Mouse (Mus musculus) forebrain, embryonic 10.5 days (tissue): Measurements from ENCODE around the gene Sirt7. TPM values are rescaled to one million over a fixed set of nuclear protein-coding genes. Genes with fewer than 3 reads are reported as not detected.

Experiments
- DNase-seq: peaks from one replicate; pipeline ENCODE4 v3.0.0-alpha.2; 2017; ENCODE audit warnings: low spot score; ENCODE audit errors: extremely low spot score
- H3K27ac ChIP-seq: fragments of 300-500 bp; sonication (generic); 2 replicates; pipeline ENCODE4 v1.5.1; 2016; ENCODE audit warnings: mild to moderate bottlenecking
- H3K27me3 ChIP-seq: fragments of 300-500 bp; sonication (generic); 2 replicates; pipeline ENCODE4 v1.6.1; 2016; ENCODE audit warnings: mild to moderate bottlenecking; ENCODE audit not compliant: poor library complexity, severe bottlenecking
- H3K36me3 ChIP-seq: fragments of 300-500 bp; sonication (generic); replicated peaks from 2 replicates; pipeline ENCODE4 v1.6.1; 2016; ENCODE audit warnings: mild to moderate bottlenecking, moderate library complexity
- H3K4me1 ChIP-seq: fragments of 300-500 bp; sonication (generic); 2 replicates; pipeline ENCODE4 v1.6.1; 2016
- H3K4me3 ChIP-seq: fragments of 300-500 bp; sonication (generic); 2 replicates; pipeline ENCODE4 v1.5.1; 2016; ENCODE audit warnings: mild to moderate bottlenecking, moderate library complexity
- H3K9me3 ChIP-seq: fragments of 300-500 bp; sonication (generic); 2 replicates; pipeline ENCODE4 v1.6.1; 2016; ENCODE audit warnings: mild to moderate bottlenecking, moderate library complexity
- WGBS: fragments of 180-500 bp; shearing (Covaris S2); methylation state at CpG from one replicate; pipeline ENCODE4 v1.1.7; 2016; 5-methylcytosine and 5-hydroxymethylcytosine counted together
- polyA plus RNA-seq: library from polyadenylated mRNA; unstranded; fragments of >200 nt; fragmentation: Nextera tagmentation; extraction: Ambion mirVana; gene quantifications from 2 replicates; pipeline ENCODE4 v1.2.1, GENCODE M21; 2016

Sirt7 gene
- polyA plus RNA-seq, 1 experiment from 2014 or later: 32.8 TPM

GRCm38 (mm10) chr11:120610477-120611046 is 14.5 kb downstream of the Sirt7 start:
- 83% methylated on average over 9 of the region's 9 CpGs for WGBS

GRCm38 (mm10) chr11:120609250-120609649 is 15.8 kb downstream of the Sirt7 start:
- WGBS: 40% methylated on average over 8 of the region's 8 CpGs
- Histone ChIP-seq H3K27ac (no peak overlapping the region), H3K4me1 (peaks cover 27% of the 10 kb centered on the region), H3K4me3 (peak overlapping the region; percentile 44; the same call in 1 of the 2 replicates), H3K27me3 (peaks cover 38% of the 10 kb centered on the region), H3K36me3 (peaks cover 85% of the 10 kb centered on the region), H3K9me3 (no peaks in the 10 kb centered on the region)
- DNase-seq: no peak

More at GRCm38 (mm10) chr11:120610477-120611046, 14.5 kb downstream of the Sirt7 start:
- DNase-seq: no peak
- H3K9me3 ChIP-seq: no peaks in the 10 kb centered on the region
- H3K27ac ChIP-seq: no peak overlapping the region
- H3K36me3 ChIP-seq: peaks cover 85% of the 10 kb centered on the region
- H3K4me1 ChIP-seq: peaks cover 29% of the 10 kb centered on the region
- H3K4me3 ChIP-seq: peak overlapping the region; percentile 7; the same call in 1 of the 2 replicates
- H3K27me3 ChIP-seq: peaks cover 38% of the 10 kb centered on the region

GRCm38 (mm10) chr11:120608241-120609034 is 16.6 kb downstream of the Sirt7 start, which contains the start of gene Npb:
Gene Npb (plus strand): TSS chr11:120608477.
- H3K36me3 ChIP-seq: peaks cover 85% of the 10 kb centered on the region
- peak within 1 kb of the TSS; percentile 60 for H3K27ac ChIP-seq
- H3K4me1 ChIP-seq: peaks cover 27% of the 10 kb centered on the region
- WGBS: 8% methylated on average over 45 of the region's 45 CpGs
- peaks cover 38% of the 10 kb centered on the region for H3K27me3 ChIP-seq
- DNase-seq: no peak
- H3K9me3 ChIP-seq: no peaks in the 10 kb centered on the region
- peak within 1 kb of the TSS; percentile 44 for H3K4me3 ChIP-seq

- Histone ChIP-seq H3K27me3 (peaks cover 38% of the 10 kb centered on the region), H3K4me3 (no peak overlapping the region), H3K36me3 (peaks cover 85% of the 10 kb centered on the region), H3K9me3 (no peaks in the 10 kb centered on the region), H3K4me1 (peaks cover 27% of the 10 kb centered on the region), H3K27ac (no peak overlapping the region)
- no peak for DNase-seq
- WGBS: 79% methylated on average over 4 of the region's 4 CpGs
Measured at GRCm38 (mm10) chr11:120606764-120607163, 18.3 kb downstream of the Sirt7 start.

- Histone ChIP-seq H3K36me3 (peaks cover 82% of the 10 kb centered on the region), H3K4me1 (peaks cover 27% of the 10 kb centered on the region), H3K27me3 (peaks cover 38% of the 10 kb centered on the region), H3K27ac (no peak overlapping the region), H3K4me3 (no peak overlapping the region), H3K9me3 (no peaks in the 10 kb centered on the region)
- no peak for DNase-seq
- WGBS: 94% methylated on average over 7 of the region's 7 CpGs
Measured at GRCm38 (mm10) chr11:120605667-120606066, 19.4 kb downstream of the Sirt7 start.

GRCm38 (mm10) chr11:120603545-120603944 is 21.5 kb downstream of the Sirt7 start:
- WGBS: 74% methylated on average over 2 of the region's 2 CpGs
- Histone ChIP-seq H3K27me3 (peaks cover 23% of the 10 kb centered on the region), H3K36me3 (peaks cover 79% of the 10 kb centered on the region)

GRCm38 (mm10) chr11:120600716-120601115 is 24.3 kb downstream of the Sirt7 start:
- WGBS: 94% methylated on average over 3 of the region's 3 CpGs
- peaks cover 38% of the 10 kb centered on the region for H3K4me1 ChIP-seq
- H3K27me3 ChIP-seq: no peaks in the 10 kb centered on the region
- no peak for DNase-seq
- H3K9me3 ChIP-seq: no peaks in the 10 kb centered on the region
- H3K36me3 ChIP-seq: peaks cover 80% of the 10 kb centered on the region
- no peak overlapping the region for H3K27ac ChIP-seq
- H3K4me3 ChIP-seq: no peak overlapping the region

More at GRCm38 (mm10) chr11:120603545-120603944, 21.5 kb downstream of the Sirt7 start:
- Histone ChIP-seq H3K4me3 (no peak overlapping the region), H3K4me1 (peaks cover 30% of the 10 kb centered on the region), H3K27ac (no peak overlapping the region), H3K9me3 (no peaks in the 10 kb centered on the region)
- DNase-seq: no peak

GRCm38 (mm10) chr11:120598990-120599549 is 26.0 kb downstream of the Sirt7 start:
- Histone ChIP-seq H3K4me3 (peak overlapping the region; percentile 100), H3K27ac (peak overlapping the region; percentile 99), H3K27me3 (no peaks in the 10 kb centered on the region), H3K4me1 (peaks cover 44% of the 10 kb centered on the region), H3K9me3 (no peaks in the 10 kb centered on the region), H3K36me3 (peaks cover 80% of the 10 kb centered on the region)
- WGBS: 55% methylated on average over 17 of the region's 17 CpGs
- no peak for DNase-seq

- DNase-seq: peak; percentile 93
- H3K27me3 ChIP-seq: no peaks in the 10 kb centered on the region
- WGBS: under 1% methylated on average over 88 of the region's 88 CpGs
- H3K36me3 ChIP-seq: peaks cover 80% of the 10 kb centered on the region
- peak within 1 kb of the TSS; percentile 100 for H3K4me3 ChIP-seq
- no peaks in the 10 kb centered on the region for H3K9me3 ChIP-seq
- peak within 1 kb of the TSS; percentile 99 for H3K27ac ChIP-seq
- peaks cover 44% of the 10 kb centered on the region for H3K4me1 ChIP-seq
Measured at GRCm38 (mm10) chr11:120598283-120598989, 26.6 kb downstream of the Sirt7 start, which contains the start of the genes Alyref and Anapc11. Gene Alyref (minus strand): TSS chr11:120598365. Gene Anapc11 (plus strand): TSS chr11:120598421.

GRCm38 (mm10) chr11:120597240-120598235 is 27.5 kb downstream of the Sirt7 start:
- peak overlapping the region; percentile 99 for H3K27ac ChIP-seq
- no peaks in the 10 kb centered on the region for H3K27me3 ChIP-seq
- peak overlapping the region; percentile 100 for H3K4me3 ChIP-seq
- H3K36me3 ChIP-seq: peaks cover 80% of the 10 kb centered on the region
- DNase-seq: no peak
- WGBS: 5% methylated on average over 97 of the region's 99 CpGs
- no peaks in the 10 kb centered on the region for H3K9me3 ChIP-seq
- peaks cover 44% of the 10 kb centered on the region for H3K4me1 ChIP-seq

GRCm38 (mm10) chr11:120588531-120588930 is 36.5 kb downstream of the Sirt7 start:
- Histone ChIP-seq H3K27me3 (no peaks in the 10 kb centered on the region), H3K27ac (no peak overlapping the region), H3K4me1 (no peaks in the 10 kb centered on the region), H3K9me3 (peaks cover 4% of the 10 kb centered on the region; the same call in 1 of the 2 replicates), H3K36me3 (peaks cover 99% of the 10 kb centered on the region), H3K4me3 (no peak overlapping the region)
- DNase-seq: no peak
- WGBS: 91% methylated on average over 6 of the region's 6 CpGs
